Mouse (Mus musculus) CH12.LX (cell line): ENCODE data around the gene Tppp. TPM values are rescaled to one million over a fixed set of nuclear protein-coding genes. Genes with fewer than 3 reads are reported as not detected.

Experiments
- DNase-seq: peaks from one replicate; pipeline ENCODE4 v3.0.0-alpha.2; 2013; ENCODE audit errors: extremely low read depth
- H3K27ac ChIP-seq: 2 replicates; pipeline ENCODE4 v1.5.1; 2012; ENCODE audit warnings: low read depth, mild to moderate bottlenecking, control low read depth, moderate library complexity; ENCODE audit not compliant: insufficient read depth
- H3K27me3 ChIP-seq: replicated peaks from 2 replicates; pipeline ENCODE3; 2012; ENCODE audit warnings: inconsistent platforms
- H3K36me3 ChIP-seq, 2 experiments: replicated peaks in 1 of 2; 2 replicates each; pipeline versions ENCODE3 to v1.6.1; 2012; ENCODE audit warnings: inconsistent platforms in 1 of 2, low read length in 1 of 2, mild to moderate bottlenecking in 1 of 2, mixed read lengths in 1 of 2, moderate library complexity in 1 of 2; ENCODE audit not compliant: control insufficient read depth in 1 of 2, insufficient read depth in 1 of 2
- H3K4me1 ChIP-seq, 2 experiments: 2 replicates each; pipeline ENCODE4 v1.6.1; 2012; ENCODE audit warnings: inconsistent platforms in 1 of 2, moderate library complexity in 1 of 2; ENCODE audit not compliant: insufficient read depth in 2 of 2, control insufficient read depth in 1 of 2
- H3K4me2 ChIP-seq: 2 replicates; pipeline ENCODE4 v1.6.1; 2012; ENCODE audit warnings: low read depth, mild to moderate bottlenecking, control low read depth; ENCODE audit not compliant: poor library complexity, insufficient read depth, severe bottlenecking
- H3K4me3 ChIP-seq, 3 experiments: fragments of 150-350 bp in 1 of 3; sonication (generic) in 1 of 3; replicated peaks in 1 of 3; 2 replicates each; pipeline versions ENCODE3 to v1.5.1; 2011 to 2012; ENCODE audit warnings: low read depth in 2 of 3, low read length in 2 of 3, mild to moderate bottlenecking in 2 of 3, moderate library complexity in 2 of 3, control low read depth in 1 of 3, improper control_type of control experiment in 1 of 3, inconsistent platforms in 1 of 3, mixed read lengths in 1 of 3; ENCODE audit not compliant: poor library complexity in 1 of 3
- H3K79me2 ChIP-seq: replicated peaks from 2 replicates; pipeline ENCODE4 v1.6.1; 2012; ENCODE audit warnings: mild to moderate bottlenecking, moderate library complexity; ENCODE audit not compliant: control insufficient read depth, poor library complexity, insufficient read depth, severe bottlenecking; ENCODE audit errors: extremely low read depth
- H3K9ac ChIP-seq: 2 replicates; pipeline ENCODE4 v1.6.1; 2012; ENCODE audit warnings: low read depth, mild to moderate bottlenecking, control low read depth, moderate library complexity; ENCODE audit not compliant: insufficient read depth
- H3K9me3 ChIP-seq: replicated peaks from 2 replicates; pipeline ENCODE3; 2012; ENCODE audit warnings: low read length, inconsistent platforms, mixed read lengths
- BHLHE40 ChIP-seq: IDR thresholded peaks from 2 replicates; pipeline ENCODE4 v1.6.1; 2011; ENCODE audit warnings: mild to moderate bottlenecking, low read depth, low read length, improper control_type of control experiment
- CHD2 ChIP-seq: IDR thresholded peaks from 2 replicates; pipeline ENCODE4 v1.6.1; 2011; ENCODE audit warnings: low read length, improper control_type of control experiment
- CTCF ChIP-seq, 2 experiments: IDR thresholded peaks in 1 of 2; conservative IDR thresholded peaks in 1 of 2; 2 replicates each; pipeline ENCODE4 v1.5.1; 2011 to 2012; ENCODE audit warnings: low read depth in 2 of 2, low read length in 2 of 2, improper control_type of control experiment in 1 of 2, inconsistent platforms in 1 of 2, mild to moderate bottlenecking in 1 of 2, moderate library complexity in 1 of 2
- EP300 ChIP-seq: IDR thresholded peaks from 2 replicates; pipeline ENCODE4 v1.6.1; 2011; ENCODE audit warnings: low read length, improper control_type of control experiment
- ETS1 ChIP-seq: conservative IDR thresholded peaks from 2 replicates; pipeline ENCODE4 v1.6.1; 2012; ENCODE audit warnings: low read depth, mild to moderate bottlenecking, inconsistent platforms, low read length, improper control_type of control experiment, moderate library complexity
- IRF4 ChIP-seq: IDR thresholded peaks from 2 replicates; pipeline ENCODE4 v1.6.1; 2014; ENCODE audit warnings: low read depth, mild to moderate bottlenecking, inconsistent platforms, low read length, improper control_type of control experiment
- JUN ChIP-seq: IDR thresholded peaks from 2 replicates; pipeline ENCODE4 v1.6.1; 2011; ENCODE audit warnings: low read depth, mild to moderate bottlenecking, low read length, improper control_type of control experiment, moderate library complexity; ENCODE audit not compliant: insufficient read depth
- MAFK ChIP-seq: IDR thresholded peaks from 2 replicates; pipeline ENCODE4 v1.6.1; 2011; ENCODE audit warnings: low read length, improper control_type of control experiment; ENCODE audit not compliant: insufficient replicate concordance
- MAX ChIP-seq: IDR thresholded peaks from 2 replicates; pipeline ENCODE4 v1.6.1; 2011; ENCODE audit warnings: low read length, improper control_type of control experiment
- MAZ ChIP-seq: IDR thresholded peaks from 2 replicates; pipeline ENCODE4 v1.6.1; 2012; ENCODE audit warnings: low read depth, mild to moderate bottlenecking, inconsistent platforms, low read length, improper control_type of control experiment, moderate library complexity
- MYC ChIP-seq: IDR thresholded peaks from 2 replicates; pipeline ENCODE4 v1.6.1; 2011; ENCODE audit warnings: low read depth, mild to moderate bottlenecking, improper control_type of control experiment, low read length
- PAX5 ChIP-seq: IDR thresholded peaks from 2 replicates; pipeline ENCODE4 v1.6.1; 2012; ENCODE audit warnings: low read length, inconsistent platforms, mixed read lengths
- RAD21 ChIP-seq: IDR thresholded peaks from 2 replicates; pipeline ENCODE4 v1.6.1; 2011; ENCODE audit warnings: low read depth, mild to moderate bottlenecking, low read length, improper control_type of control experiment, moderate library complexity
- SIN3A ChIP-seq: IDR thresholded peaks from 2 replicates; pipeline ENCODE4 v1.6.1; 2012; ENCODE audit warnings: low read length, improper control_type of control experiment, inconsistent platforms
- SMC3 ChIP-seq: IDR thresholded peaks from 2 replicates; pipeline ENCODE4 v1.6.1; 2011; ENCODE audit warnings: low read depth, low read length, improper control_type of control experiment
- TBP ChIP-seq: conservative IDR thresholded peaks from 2 replicates; pipeline ENCODE4 v1.6.1; 2011; ENCODE audit warnings: low read depth, low read length, improper control_type of control experiment
- TCF12 ChIP-seq: IDR thresholded peaks from 2 replicates; pipeline ENCODE4 v1.6.1; 2014; ENCODE audit warnings: low read depth, mild to moderate bottlenecking, inconsistent platforms, low read length, improper control_type of control experiment
- UBTF ChIP-seq: IDR thresholded peaks from 2 replicates; pipeline ENCODE4 v1.6.1; 2012; ENCODE audit warnings: low read depth, mild to moderate bottlenecking, inconsistent platforms, low read length, improper control_type of control experiment, moderate library complexity
- USF2 ChIP-seq: conservative IDR thresholded peaks from 2 replicates; pipeline ENCODE4 v1.6.1; 2011; ENCODE audit warnings: low read depth, low read length, improper control_type of control experiment
- ZC3H11A ChIP-seq: IDR thresholded peaks from 2 replicates; pipeline ENCODE4 v1.6.1; 2012; ENCODE audit warnings: low read depth, mild to moderate bottlenecking, inconsistent platforms, low read length, improper control_type of control experiment
- ZMIZ1 ChIP-seq: IDR thresholded peaks from 2 replicates; pipeline ENCODE4 v1.6.1; 2012; ENCODE audit warnings: low read depth, mild to moderate bottlenecking, inconsistent platforms, low read length, improper control_type of control experiment
- ZNF384 ChIP-seq: IDR thresholded peaks from 2 replicates; pipeline ENCODE4 v1.6.1; 2012; ENCODE audit warnings: low read depth, low read length, improper control_type of control experiment, inconsistent platforms
- dilution Hi-C: fragments of 300-500 bp; cut with MboI; formaldehyde crosslinking; loops from 2 replicates; pipeline ENCODE4 v1.14.3; 2020; ENCODE audit warnings: low sequenced_read_pairs; ENCODE audit not compliant: extremely low pct_unique_long_range_greater_than_20kb, extremely low pct_ligation_motif_present
- in situ Hi-C: fragments of 300-500 bp; cut with MboI; formaldehyde crosslinking; loops from 3 replicates; pipeline ENCODE4 v1.14.3; 2019; ENCODE audit warnings: low sequenced_read_pairs, low pct_ligation_motif_present, low pct_unique_long_range_greater_than_20kb, mixed read lengths
- polyA plus RNA-seq: library from polyadenylated mRNA; unstranded; fragments of >175 nt; gene quantifications from 2 replicates; pipeline ENCODE4 v1.2.1, GENCODE M21; 2012; ENCODE audit warnings: low read depth; ENCODE audit not compliant: insufficient read length
- total RNA-seq, 2 experiments: library from RNA; depleted of rRNA; stranded (reverse); fragments of 300-350 nt in 1 of 2; fragments of >200 nt in 1 of 2; gene quantifications; 2 replicates each; pipeline ENCODE4 v1.2.3; 2012 to 2014

The Tppp gene
- total and polyA plus RNA-seq, 3 experiments: 0.05 to 0.08 TPM; not detected in 1

DNA sequence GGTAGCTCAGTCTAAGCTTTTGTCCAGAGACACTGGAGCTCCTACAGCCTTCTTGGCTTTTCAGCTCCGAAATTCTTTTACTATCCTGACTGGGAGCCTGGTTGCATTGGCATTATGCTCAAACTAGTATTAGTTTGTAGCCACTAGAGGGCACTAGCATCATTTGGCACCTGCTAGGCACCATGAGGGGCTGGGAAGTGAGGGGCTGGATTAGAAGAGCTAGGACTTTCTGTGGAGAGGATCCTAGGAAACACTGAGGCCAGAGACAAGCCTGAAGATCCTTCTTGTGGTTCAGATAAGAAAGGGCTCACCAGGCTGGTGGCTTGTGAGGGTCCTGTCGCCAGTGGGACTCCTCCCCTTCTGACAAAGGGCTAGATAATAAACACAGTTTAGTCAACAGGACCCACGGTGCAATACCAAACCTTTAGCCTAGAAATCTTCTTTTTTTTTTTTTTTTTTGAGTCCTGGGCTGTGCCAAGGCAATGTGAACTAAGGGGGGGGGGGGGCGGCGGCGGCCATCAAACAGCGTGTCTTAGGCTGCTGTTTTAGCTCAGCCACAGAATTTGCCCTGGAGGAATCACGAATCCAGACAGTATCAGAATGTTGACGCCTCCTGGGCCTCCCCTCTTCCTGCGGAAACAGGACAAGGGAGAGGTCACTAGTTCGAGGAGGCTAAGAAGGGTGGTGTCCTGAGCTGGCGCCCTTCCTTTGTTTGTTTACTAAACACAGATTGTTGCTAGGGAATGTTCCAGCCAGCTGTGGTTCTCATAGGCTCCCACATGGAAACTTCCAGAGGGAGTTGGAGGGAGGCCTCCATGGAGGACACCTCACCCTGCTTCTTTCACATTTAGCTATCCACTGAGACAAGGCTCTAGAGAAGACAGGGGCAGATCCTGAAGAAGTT, 38.4 kb upstream of the Tppp start:
- dilution Hi-C loops: no loop called here
- H3K36me3 ChIP-seq: no peaks in the 10 kb centered on the region
- in situ Hi-C loops: loop anchor here (5.0 kb wide), 1 partner anchor 57 kb away; no protein-coding TSS in a partner anchor
- no peak overlapping the region for H3K27ac ChIP-seq
- H3K4me1 ChIP-seq: no peaks in the 10 kb centered on the region
- H3K9me3 ChIP-seq: no peaks in the 10 kb centered on the region
- H3K4me3 ChIP-seq: no peak overlapping the region
- H3K79me2 ChIP-seq: no peaks in the 10 kb centered on the region
- TF ChIP-seq SMC3: peak; percentile 81
- TF ChIP-seq ZNF384: no peak
- TF ChIP-seq CHD2: no peak
- TF ChIP-seq CTCF (conservative IDR thresholded peaks at IDR 0.05 in 1 of 2, IDR thresholded peaks at IDR 0.05 in 1 of 2; ENCODE audit: low read depth in 2 of 2, low read length in 2 of 2): peak; percentile 52 to 84
- TF ChIP-seq ZC3H11A: peak; percentile 51
- 0 out of 2 replicates have a peak, but pooled peaks have one; percentile 39 for TF ChIP-seq MAX
- no peak for TF ChIP-seq IRF4
- TF ChIP-seq MAZ: peak; percentile 44; the same call in 1 of the 2 replicates
- TF ChIP-seq RAD21: peak; percentile 89
- no peak for TF ChIP-seq JUN
- no peak for TF ChIP-seq BHLHE40
- TF ChIP-seq MYC: 0 out of 2 replicates have a peak, but pooled peaks have one; percentile 33
- TF ChIP-seq PAX5: no peak
- H3K27me3 ChIP-seq: peaks cover 1% of the 10 kb centered on the region
- 0 out of 2 replicates have a peak overlapping the region, but pooled peaks have one; percentile 16 for H3K4me2 ChIP-seq
- no peak overlapping the region for H3K9ac ChIP-seq
- peak; percentile 53 for DNase-seq

DNA sequence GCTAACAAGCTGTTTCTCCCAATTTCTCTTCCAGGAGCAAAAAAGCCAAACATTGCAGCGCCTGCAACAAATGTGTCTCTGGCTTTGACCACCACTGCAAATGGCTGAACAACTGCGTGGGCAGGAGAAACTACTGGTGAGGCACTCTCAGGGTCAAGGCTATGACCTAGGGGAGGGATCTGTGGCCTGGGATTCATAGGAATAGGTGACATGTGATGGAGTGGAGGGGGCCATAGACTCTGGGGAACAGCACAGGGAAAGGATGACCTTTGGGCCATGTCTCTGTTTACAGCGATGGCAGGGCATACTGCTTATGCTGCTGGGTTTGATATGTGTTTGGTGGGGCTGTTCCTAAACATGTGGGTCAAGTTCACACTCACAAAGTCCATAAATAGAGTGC, 34.7 kb upstream of the Tppp start:
- Histone ChIP-seq H3K9ac (no peak overlapping the region), H3K9me3 (no peaks in the 10 kb centered on the region), H3K4me2 (no peak overlapping the region), H3K36me3 (no peaks in the 10 kb centered on the region), H3K4me3 (no peak overlapping the region), H3K27me3 (peaks cover 1% of the 10 kb centered on the region), H3K27ac (no peak overlapping the region), H3K79me2 (no peaks in the 10 kb centered on the region), H3K4me1 (no peaks in the 10 kb centered on the region)
- TF ChIP-seq ZMIZ1: no peak
- TF ChIP-seq PAX5: no peak
- TF ChIP-seq SIN3A: no peak
- TF ChIP-seq MAX: no peak
- no peak for TF ChIP-seq SMC3
- no peak for TF ChIP-seq TBP
- TF ChIP-seq RAD21: no peak
- no peak for TF ChIP-seq CTCF (conservative IDR thresholded peaks at IDR 0.05 in 1 of 2, IDR thresholded peaks at IDR 0.05 in 1 of 2; ENCODE audit: low read depth in 2 of 2, low read length in 2 of 2)
- TF ChIP-seq CHD2: no peak
- TF ChIP-seq MYC: no peak
- TF ChIP-seq MAFK: no peak
- no peak for TF ChIP-seq USF2
- TF ChIP-seq ZC3H11A: no peak
- TF ChIP-seq TCF12: no peak
- TF ChIP-seq ETS1: no peak
- no peak for TF ChIP-seq EP300
- no peak for TF ChIP-seq IRF4
- no peak for TF ChIP-seq UBTF
- dilution Hi-C loops: no loop called here
- no peak for DNase-seq
- in situ Hi-C loops: loop anchor here (5.0 kb wide), 1 partner anchor 53 kb away; no protein-coding TSS in a partner anchor
